Mouse (Mus musculus) lung, embryonic 15.5 days (tissue): ENCODE results near the gene Pigc. TPM values are rescaled to one million over a fixed set of nuclear protein-coding genes. Genes with fewer than 3 reads are reported as not detected.

Source experiments
- ATAC-seq: fragments of 200-750 bp; cut with Nextera tagmentation; 2 replicates; pipeline ENCODE4 v1.8.0; 2017; ENCODE audit warnings: moderate number of reproducible peaks, borderline replicate concordance; ENCODE audit not compliant: low FRiP score, low TSS enrichment; ENCODE audit errors: extremely low read depth
- H3K27ac ChIP-seq: fragments of 300-500 bp; sonication (generic); 2 replicates; pipeline ENCODE4 v1.5.1; 2015; ENCODE audit warnings: moderate library complexity, mild to moderate bottlenecking, inconsistent platforms
- H3K27me3 ChIP-seq: fragments of 300-500 bp; sonication (generic); 2 replicates; pipeline ENCODE4 v1.6.1; 2015; ENCODE audit warnings: inconsistent platforms
- H3K36me3 ChIP-seq: fragments of 300-500 bp; sonication (generic); 2 replicates; pipeline ENCODE4 v1.6.1; 2015; ENCODE audit warnings: inconsistent platforms
- H3K4me1 ChIP-seq: fragments of 300-500 bp; sonication (generic); 2 replicates; pipeline ENCODE4 v1.6.1; 2015; ENCODE audit warnings: inconsistent platforms
- H3K4me2 ChIP-seq: fragments of 300-500 bp; sonication (generic); 2 replicates; pipeline ENCODE4 v1.6.1; 2015; ENCODE audit warnings: inconsistent platforms, mild to moderate bottlenecking, moderate library complexity
- H3K4me3 ChIP-seq: fragments of 300-500 bp; sonication (generic); 2 replicates; pipeline ENCODE4 v1.5.1; 2015; ENCODE audit warnings: mild to moderate bottlenecking, inconsistent platforms
- H3K9ac ChIP-seq: fragments of 300-500 bp; sonication (generic); 2 replicates; pipeline ENCODE4 v1.6.1; 2015; ENCODE audit warnings: inconsistent platforms
- H3K9me3 ChIP-seq: fragments of 300-500 bp; sonication (generic); 2 replicates; pipeline ENCODE4 v1.6.1; 2016; ENCODE audit warnings: inconsistent platforms
- WGBS: fragments of 180-500 bp; shearing (Covaris S2); methylation state at CpG from one replicate; pipeline ENCODE4 v1.1.7; 2015; 5-methylcytosine and 5-hydroxymethylcytosine counted together
- polyA plus RNA-seq: library from polyadenylated mRNA; unstranded; fragments of >200 nt; fragmentation: Nextera tagmentation; extraction: Ambion mirVana; gene quantifications from 2 replicates; pipeline ENCODE4 v1.2.1, GENCODE M21; 2015

Gene Pigc
- polyA plus RNA-seq, 1 experiment from 2014 or later, result 35.7 TPM

DNA sequence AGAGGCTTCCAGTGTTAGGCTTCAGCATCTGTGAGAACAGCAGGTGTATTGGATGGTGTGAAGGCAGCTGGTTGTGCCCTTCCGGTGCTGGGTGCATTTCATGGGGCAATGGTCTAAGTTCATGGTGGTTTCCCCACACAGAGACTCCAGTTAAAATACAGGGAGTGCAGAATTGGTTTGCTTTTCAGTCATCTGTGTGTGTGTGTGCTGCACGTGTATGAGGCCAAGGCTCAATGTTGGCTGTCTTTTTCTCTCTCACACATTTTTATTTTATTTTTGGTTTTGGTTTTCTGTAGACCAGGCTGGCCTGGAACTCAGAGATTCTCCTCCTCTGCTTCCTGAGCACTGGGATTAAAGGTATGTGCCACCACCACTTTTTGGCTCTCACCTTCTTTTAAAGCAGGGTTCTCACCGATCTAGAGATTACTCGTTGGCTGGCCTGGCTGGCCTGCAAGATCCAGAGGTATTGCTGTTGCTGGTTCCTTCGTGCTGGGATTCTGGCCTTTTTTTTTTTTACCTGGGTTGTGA, 9.3 kb downstream of the Pigc start:
- Histone ChIP-seq H3K4me2 (no peak overlapping the region), H3K4me1 (peaks cover 10% of the 10 kb centered on the region), H3K9ac (no peak overlapping the region), H3K9me3 (no peaks in the 10 kb centered on the region), H3K4me3 (no peak overlapping the region), H3K36me3 (no peaks in the 10 kb centered on the region), H3K27ac (no peak overlapping the region), H3K27me3 (no peaks in the 10 kb centered on the region)
- no peak for ATAC-seq
- WGBS, result 77% methylated on average over 5 of the region's 5 CpGs

DNA sequence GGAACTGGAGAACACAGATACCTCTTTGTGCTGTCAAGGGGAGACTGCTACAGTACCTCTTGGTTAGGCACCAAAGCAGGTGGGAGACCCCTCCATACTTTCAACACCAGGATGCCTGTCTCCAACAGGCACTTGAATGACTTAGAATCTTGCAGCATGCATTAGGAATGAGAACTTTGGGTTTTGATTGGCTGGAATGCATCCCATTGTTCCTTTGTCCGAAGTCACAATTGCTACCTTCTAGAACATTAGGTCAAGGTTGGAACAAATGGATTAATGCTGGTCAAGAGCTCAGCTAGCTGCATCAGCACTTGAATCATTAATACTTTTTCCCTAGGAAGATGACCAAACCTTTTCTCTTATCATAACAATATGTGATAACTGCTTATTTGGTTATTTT, 10.6 kb downstream of the Pigc start, which contains the start of gene 4930558K02Rik:
TSS of gene 4930558K02Rik (minus strand) at position 101 of the 400 bp plus-strand sequence.
- Histone ChIP-seq H3K4me3 (no peak within 1 kb of the TSS), H3K27me3 (no peaks in the 10 kb centered on the region), H3K9me3 (no peaks in the 10 kb centered on the region), H3K27ac (no peak within 1 kb of the TSS), H3K4me2 (no peak within 1 kb of the TSS), H3K4me1 (peaks cover 10% of the 10 kb centered on the region), H3K36me3 (no peaks in the 10 kb centered on the region), H3K9ac (no peak within 1 kb of the TSS)
- 73% methylated on average over 1 of the region's 1 CpGs for WGBS
- no peak for ATAC-seq

DNA sequence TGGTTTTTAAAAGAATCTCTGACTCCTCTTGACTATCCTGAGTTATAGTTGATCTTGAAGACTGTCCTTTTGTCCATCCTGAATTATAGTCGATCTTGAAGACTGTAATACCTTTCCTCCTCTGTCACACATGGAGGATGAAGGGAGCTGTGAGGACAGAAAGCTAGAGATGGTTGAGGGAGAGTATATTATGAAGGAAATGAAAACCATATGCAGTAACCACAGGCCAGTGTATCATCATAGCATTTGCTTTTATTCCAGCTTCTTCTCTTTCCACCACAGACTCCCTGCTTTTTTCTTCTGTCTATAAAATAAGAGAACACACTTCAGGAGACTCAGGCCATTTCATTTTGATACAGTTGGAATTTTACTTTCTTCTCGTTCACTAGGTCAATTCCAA, 11.1 kb downstream of the Pigc start:
- ATAC-seq, result no peak
- H3K4me2 ChIP-seq, result no peak overlapping the region
- H3K27ac ChIP-seq, result no peak overlapping the region
- peaks cover 10% of the 10 kb centered on the region for H3K4me1 ChIP-seq
- no peaks in the 10 kb centered on the region for H3K36me3 ChIP-seq
- no peaks in the 10 kb centered on the region for H3K9me3 ChIP-seq
- H3K27me3 ChIP-seq, result no peaks in the 10 kb centered on the region
- H3K9ac ChIP-seq, result no peak overlapping the region
- 72% methylated on average over 2 of the region's 2 CpGs for WGBS
- no peak overlapping the region for H3K4me3 ChIP-seq

DNA sequence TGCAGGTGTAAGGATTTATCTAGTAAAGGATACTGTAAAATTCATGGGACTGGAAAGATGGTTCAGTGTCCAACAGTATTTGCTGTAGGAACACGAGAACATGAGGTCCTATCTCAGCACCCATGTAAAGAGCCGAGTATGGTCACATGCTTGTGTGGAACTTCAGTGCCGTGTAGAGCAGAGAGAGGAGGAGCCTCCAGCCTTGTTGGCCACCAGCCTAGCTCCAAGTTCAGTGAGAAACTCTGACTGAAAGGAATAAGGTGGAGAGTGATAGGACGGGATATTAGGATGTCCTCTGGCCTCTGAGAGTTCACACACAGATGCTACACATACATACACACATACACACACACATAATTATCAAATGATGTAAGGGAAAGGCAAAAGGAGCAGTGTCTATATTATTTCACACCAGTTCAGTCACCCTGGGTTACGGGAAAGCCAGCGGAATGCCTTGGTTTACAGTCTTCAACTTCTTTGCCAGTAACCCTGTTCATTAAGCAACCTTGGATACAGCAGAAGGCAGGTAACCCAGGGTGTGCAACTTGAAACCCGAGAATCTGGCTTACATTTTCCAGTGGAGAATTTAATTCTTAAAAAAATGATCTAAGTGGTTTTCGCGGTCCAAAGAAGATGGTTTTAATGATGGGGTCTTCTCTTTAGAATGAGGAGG, 11.8 kb downstream of the Pigc start:
- H3K4me2 ChIP-seq, result no peak overlapping the region
- H3K27me3 ChIP-seq, result no peaks in the 10 kb centered on the region
- H3K9me3 ChIP-seq, result no peaks in the 10 kb centered on the region
- 71% methylated on average over 9 of the region's 9 CpGs for WGBS
- H3K4me3 ChIP-seq, result no peak overlapping the region
- ATAC-seq, result no peak
- H3K4me1 ChIP-seq, result peaks cover 9% of the 10 kb centered on the region
- no peak overlapping the region for H3K27ac ChIP-seq
- no peak overlapping the region for H3K9ac ChIP-seq
- no peaks in the 10 kb centered on the region for H3K36me3 ChIP-seq

DNA sequence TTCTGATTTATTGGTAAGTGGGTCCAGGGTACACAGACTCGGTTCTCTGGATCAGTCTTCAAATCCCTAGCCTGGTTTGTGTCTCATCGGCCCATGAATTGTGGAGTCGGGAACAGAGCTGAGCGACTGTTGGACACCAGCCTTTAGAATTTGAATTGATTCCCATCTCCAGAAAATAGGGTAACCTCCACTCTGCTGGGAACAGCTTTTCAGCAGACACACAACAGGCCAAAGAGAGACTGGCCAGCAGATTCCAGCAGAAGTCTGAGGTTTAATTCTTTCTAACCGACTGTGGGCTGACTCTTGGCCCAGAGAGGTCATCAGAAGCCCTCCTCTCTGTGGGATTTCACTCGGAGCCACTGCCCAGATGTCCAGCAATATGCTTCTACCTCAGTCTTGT, 14.5 kb downstream of the Pigc start:
- no peaks in the 10 kb centered on the region for H3K4me1 ChIP-seq
- no peak overlapping the region for H3K4me2 ChIP-seq
- no peaks in the 10 kb centered on the region for H3K27me3 ChIP-seq
- no peak overlapping the region for H3K27ac ChIP-seq
- H3K36me3 ChIP-seq, result no peaks in the 10 kb centered on the region
- H3K4me3 ChIP-seq, result no peak overlapping the region
- H3K9ac ChIP-seq, result no peak overlapping the region
- H3K9me3 ChIP-seq, result no peaks in the 10 kb centered on the region
- no peak for ATAC-seq
- 73% methylated on average over 6 of the region's 6 CpGs for WGBS

DNA sequence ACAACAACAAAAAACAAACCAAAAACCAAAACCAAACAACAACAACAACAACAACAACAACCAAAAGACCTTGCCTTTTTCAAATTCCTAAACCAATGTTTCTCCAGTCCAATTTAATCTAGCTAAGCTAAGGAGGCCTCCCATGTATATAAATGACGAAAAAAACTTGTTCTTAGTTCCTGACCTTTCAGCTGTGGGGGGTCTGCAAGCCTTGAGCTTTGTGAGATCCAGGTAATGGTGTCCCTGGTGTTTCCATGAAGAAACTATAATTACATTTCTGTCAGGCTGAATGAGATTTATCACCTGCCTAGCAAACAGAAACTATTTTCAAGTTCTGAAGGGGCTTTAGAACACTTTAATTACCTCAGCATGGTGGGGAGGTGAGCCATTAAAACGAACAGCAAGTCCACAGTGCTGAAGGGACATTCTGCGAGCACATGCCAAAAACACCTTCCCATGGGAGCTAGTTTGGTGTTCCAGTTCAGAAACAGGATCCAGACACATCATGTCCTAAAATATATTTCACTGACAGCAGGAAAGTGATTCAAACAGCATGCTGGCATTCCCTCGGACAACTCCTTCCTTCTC, 15.1 kb downstream of the Pigc start:
- H3K36me3 ChIP-seq, result no peaks in the 10 kb centered on the region
- no peak overlapping the region for H3K4me3 ChIP-seq
- H3K27ac ChIP-seq, result no peak overlapping the region
- no peak overlapping the region for H3K9ac ChIP-seq
- no peak for ATAC-seq
- 42% methylated on average over 4 of the region's 4 CpGs for WGBS
- no peaks in the 10 kb centered on the region for H3K9me3 ChIP-seq
- no peak overlapping the region for H3K4me2 ChIP-seq
- H3K4me1 ChIP-seq, result no peaks in the 10 kb centered on the region
- H3K27me3 ChIP-seq, result no peaks in the 10 kb centered on the region

DNA sequence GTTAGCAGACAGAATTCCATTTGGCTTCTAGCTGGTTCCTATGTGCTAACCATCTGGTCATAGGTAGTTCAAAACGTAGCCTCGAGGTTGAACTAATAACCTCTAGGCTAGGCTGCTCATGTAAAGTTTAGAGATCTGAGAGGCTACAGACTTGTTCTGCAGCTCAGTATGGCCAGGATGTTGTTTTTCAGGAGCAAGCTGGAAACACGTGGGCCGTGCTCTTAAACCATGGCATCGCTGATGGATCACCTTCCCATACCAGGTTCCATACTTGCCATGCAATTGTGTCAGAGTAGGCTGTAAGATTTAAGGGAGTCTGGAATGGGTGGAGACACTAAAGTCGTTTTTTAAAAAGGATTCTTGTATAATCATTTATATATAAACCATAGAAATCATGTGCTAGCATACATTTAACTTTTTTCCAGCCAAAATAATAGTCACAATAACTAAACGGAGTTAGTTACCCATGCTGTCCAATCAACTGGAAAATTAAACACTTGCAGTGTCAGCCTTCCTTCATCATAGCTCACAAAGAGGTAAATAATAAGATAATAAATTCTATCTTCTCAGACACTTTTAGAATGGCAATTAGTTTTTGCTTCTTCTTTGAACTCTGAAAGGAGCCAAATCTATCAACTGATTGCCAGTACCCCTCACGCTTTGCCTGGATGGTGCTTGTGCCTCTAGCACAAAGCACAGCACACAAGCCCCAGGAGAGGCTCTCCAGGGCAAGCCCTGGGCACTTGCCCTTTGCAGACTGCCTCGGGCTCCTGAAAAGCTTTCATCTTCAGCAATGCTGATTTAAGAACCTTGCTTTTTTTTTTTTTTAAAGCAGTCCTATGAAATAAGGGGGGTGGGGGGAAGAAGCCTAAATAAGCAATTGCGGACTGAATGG, 21.9 kb downstream of the Pigc start:
- Histone ChIP-seq H3K9me3 (no peaks in the 10 kb centered on the region), H3K36me3 (no peaks in the 10 kb centered on the region), H3K4me2 (no peak overlapping the region), H3K9ac (no peak overlapping the region), H3K27me3 (no peaks in the 10 kb centered on the region), H3K4me3 (no peak overlapping the region), H3K27ac (no peak overlapping the region), H3K4me1 (no peaks in the 10 kb centered on the region)
- no peak for ATAC-seq
- WGBS, result 57% methylated on average over 10 of the region's 10 CpGs

DNA sequence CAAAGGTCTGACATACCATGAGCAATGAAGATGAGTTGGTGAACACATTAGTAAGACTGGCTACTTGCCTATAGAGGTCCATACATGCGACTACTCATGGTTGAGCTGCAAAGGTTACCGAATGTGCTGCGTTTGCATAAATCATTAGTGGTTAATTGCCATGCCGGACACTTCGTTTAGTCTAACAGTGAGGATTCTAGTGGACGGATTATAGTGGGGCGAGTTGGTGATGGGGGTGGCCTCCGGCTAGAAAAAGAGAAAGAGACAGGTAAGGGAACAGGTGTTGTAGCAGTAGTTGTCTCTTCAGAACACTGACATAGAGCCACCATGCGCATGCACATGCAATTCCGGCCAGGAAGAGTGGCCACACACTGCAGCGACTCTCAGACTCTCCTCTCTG, 22.9 kb downstream of the Pigc start:
- Histone ChIP-seq H3K4me2 (no peak overlapping the region), H3K27me3 (no peaks in the 10 kb centered on the region), H3K4me1 (no peaks in the 10 kb centered on the region), H3K9me3 (no peaks in the 10 kb centered on the region), H3K27ac (no peak overlapping the region), H3K9ac (no peak overlapping the region), H3K36me3 (no peaks in the 10 kb centered on the region), H3K4me3 (no peak overlapping the region)
- no peak for ATAC-seq
- 93% methylated on average over 11 of the region's 11 CpGs for WGBS

DNA sequence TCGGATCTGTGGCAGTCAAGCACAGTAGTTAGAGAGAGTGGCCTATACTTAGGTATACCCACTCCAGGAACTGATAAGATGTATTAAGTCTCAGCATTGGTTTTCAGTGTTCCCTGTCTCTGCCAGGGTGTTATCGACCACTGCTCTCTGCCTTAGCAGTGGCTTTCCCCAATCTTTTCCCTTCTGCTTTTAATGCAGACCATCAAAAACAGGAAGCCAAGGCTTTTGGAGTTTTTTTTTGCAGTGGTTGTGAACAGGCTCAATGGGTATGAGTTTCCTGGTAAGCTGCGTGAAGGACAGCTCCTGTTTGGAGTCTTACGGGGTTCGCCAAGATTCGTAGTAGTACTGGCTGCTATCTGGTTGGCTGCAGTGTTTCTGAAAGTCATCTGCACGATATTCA, 23.4 kb downstream of the Pigc start:
- Histone ChIP-seq H3K27me3 (no peaks in the 10 kb centered on the region), H3K27ac (no peak overlapping the region), H3K9me3 (no peaks in the 10 kb centered on the region), H3K9ac (no peak overlapping the region), H3K36me3 (no peaks in the 10 kb centered on the region), H3K4me1 (no peaks in the 10 kb centered on the region), H3K4me3 (no peak overlapping the region), H3K4me2 (no peak overlapping the region)
- no peak for ATAC-seq
- 88% methylated on average over 7 of the region's 7 CpGs for WGBS

DNA sequence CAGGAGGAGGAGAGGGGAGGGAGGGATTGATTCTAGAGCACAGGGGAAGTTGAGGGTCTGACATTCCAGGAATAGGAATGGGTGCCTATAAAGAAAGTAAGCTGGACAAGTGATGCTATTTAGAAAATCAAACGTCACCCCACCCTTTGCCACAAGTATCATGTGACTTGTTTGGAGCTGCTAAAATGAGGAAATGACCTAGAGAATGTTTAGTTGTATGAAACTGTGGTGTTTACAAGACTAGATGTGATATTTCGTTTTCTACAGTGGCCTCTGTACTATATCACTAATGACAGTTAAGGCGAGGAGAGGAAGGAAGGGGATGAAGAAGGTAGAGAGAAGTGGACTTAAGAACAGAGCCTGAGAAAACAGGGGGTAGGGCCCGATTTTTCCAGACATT, 29.8 kb downstream of the Pigc start:
- ATAC-seq, result no peak
- no peaks in the 10 kb centered on the region for H3K27me3 ChIP-seq
- no peak overlapping the region for H3K9ac ChIP-seq
- H3K36me3 ChIP-seq, result no peaks in the 10 kb centered on the region
- H3K9me3 ChIP-seq, result no peaks in the 10 kb centered on the region
- H3K27ac ChIP-seq, result no peak overlapping the region
- no peak overlapping the region for H3K4me2 ChIP-seq
- WGBS, result 40% methylated on average over 4 of the region's 4 CpGs
- H3K4me3 ChIP-seq, result no peak overlapping the region
- H3K4me1 ChIP-seq, result peaks cover 33% of the 10 kb centered on the region

DNA sequence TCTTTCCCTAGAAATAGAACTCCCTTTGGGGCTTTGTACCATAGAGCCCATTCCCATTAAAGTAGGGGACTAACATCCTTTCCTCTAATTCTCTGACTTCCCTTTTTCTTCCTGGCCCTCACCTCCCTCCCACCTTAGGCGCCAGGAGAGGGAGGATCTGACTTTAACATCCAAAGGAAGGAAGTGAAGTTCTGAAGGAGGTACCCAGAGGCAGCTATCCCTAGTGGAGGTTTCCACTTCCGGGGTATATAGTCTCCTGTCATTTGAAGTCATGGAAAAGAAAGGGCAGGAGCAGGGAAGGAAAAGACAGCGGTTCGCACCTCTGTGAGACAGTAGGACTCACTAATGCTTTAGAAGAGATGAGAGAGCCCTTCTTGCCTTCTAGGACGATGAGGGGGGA, 30.4 kb downstream of the Pigc start:
- H3K27ac ChIP-seq, result peak overlapping the region; percentile 71
- peaks cover 39% of the 10 kb centered on the region for H3K4me1 ChIP-seq
- WGBS, result 36% methylated on average over 5 of the region's 5 CpGs
- H3K36me3 ChIP-seq, result no peaks in the 10 kb centered on the region
- no peak for ATAC-seq
- no peaks in the 10 kb centered on the region for H3K9me3 ChIP-seq
- H3K4me2 ChIP-seq, result no peak overlapping the region
- H3K27me3 ChIP-seq, result no peaks in the 10 kb centered on the region
- H3K4me3 ChIP-seq, result no peak overlapping the region
- no peak overlapping the region for H3K9ac ChIP-seq

DNA sequence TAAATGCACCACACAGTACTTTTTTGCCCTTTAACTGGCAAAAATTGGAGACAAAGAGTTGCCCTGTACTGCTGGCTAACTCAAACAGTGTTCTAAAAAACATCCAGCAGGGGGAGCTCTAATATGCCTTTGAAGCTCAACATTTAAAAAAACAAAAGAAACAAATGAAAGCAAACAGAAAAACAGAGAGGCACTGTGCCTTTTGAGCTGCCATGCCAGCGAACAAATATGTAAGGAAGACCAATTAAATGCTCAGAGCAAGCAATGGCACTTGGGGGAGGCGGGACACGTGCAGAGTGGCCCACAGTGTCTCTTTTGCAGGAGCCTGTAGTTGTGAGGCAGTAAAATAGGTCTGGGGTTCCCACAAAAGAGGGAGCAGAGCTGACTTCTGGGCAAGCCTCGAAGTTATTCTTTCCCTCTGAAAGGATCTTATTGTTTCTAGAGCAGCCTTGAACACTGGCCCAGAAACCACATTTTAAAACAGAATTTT, 30.9 kb downstream of the Pigc start:
- 3% methylated on average over 4 of the region's 4 CpGs for WGBS
- Histone ChIP-seq H3K27me3 (no peaks in the 10 kb centered on the region), H3K4me3 (no peak overlapping the region), H3K27ac (peak overlapping the region; percentile 71), H3K9me3 (no peaks in the 10 kb centered on the region), H3K36me3 (no peaks in the 10 kb centered on the region), H3K4me2 (peak overlapping the region; percentile 34), H3K4me1 (peaks cover 45% of the 10 kb centered on the region), H3K9ac (no peak overlapping the region)
- 0 out of 2 replicates have a peak, but pooled peaks have one; percentile 36 for ATAC-seq
